Mouse (Mus musculus): ENCODE measurements around the gene Stub1.
"Not testable (repeated sequence)": the region's sequence is repeated elsewhere in the genome, so short reads cannot be mapped to it uniquely, and the experiment has no call there.

Stub1 gene

DNA sequence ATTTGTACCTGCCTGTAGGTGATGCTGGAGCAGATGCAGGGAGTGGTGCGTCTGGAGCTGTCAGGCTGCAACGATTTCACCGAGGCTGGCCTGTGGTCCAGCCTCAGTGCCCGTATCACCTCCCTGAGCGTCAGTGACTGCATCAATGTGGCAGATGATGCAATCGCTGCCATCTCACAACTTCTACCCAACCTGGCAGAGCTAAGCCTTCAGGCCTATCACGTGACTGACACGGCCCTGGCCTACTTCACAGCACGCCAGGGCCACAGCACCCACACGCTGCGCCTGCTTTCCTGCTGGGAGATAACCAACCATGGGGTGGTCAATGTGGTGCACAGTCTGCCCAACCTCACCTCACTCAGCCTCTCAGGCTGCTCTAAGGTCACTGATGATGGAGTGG, 15.5 kb downstream of the Stub1 start:
- DNase-seq: no peak

DNA sequence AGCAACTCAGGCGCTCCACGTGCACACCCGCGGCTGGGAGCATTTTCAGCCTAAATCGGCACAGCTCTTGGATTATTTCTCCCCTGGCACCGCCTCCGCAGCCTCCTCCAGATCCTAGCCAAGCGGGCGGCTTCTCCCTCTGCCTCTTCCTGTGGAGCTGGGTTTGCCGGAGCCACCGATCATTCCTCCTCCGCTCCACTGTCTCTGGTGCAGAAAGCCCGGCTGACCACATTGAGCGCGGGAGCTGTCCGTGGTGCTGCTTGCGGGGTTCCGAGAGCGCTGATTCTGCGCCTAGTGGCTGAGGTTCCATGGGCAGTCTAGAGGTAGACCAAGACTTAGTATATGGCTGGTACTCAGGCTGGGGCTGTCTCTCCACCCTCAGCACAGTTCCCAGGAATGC, 19.7 kb downstream of the Stub1 start:
- DNase-seq: peak; percentile 72 to 79

DNA sequence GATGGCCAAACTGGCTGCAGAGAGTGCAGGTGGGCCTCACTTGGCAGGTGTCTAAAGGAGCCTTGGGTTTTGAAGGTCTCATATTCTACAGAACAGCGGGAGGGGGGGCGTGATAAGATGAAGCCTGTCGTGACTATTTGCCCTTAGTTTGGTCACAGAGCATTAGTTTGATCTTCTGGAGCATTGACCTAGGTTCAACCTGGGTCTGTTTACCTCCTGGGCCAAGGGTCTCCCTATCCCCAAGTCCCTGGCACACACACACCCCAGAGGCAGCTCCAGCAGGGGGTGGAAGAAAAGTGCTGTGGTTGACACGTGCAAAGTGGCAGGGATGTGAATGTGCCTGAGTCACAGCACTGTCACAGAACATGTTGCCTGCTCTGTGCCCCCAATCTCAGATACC, 22.3 kb downstream of the Stub1 start:
- DNase-seq: no peak

DNA sequence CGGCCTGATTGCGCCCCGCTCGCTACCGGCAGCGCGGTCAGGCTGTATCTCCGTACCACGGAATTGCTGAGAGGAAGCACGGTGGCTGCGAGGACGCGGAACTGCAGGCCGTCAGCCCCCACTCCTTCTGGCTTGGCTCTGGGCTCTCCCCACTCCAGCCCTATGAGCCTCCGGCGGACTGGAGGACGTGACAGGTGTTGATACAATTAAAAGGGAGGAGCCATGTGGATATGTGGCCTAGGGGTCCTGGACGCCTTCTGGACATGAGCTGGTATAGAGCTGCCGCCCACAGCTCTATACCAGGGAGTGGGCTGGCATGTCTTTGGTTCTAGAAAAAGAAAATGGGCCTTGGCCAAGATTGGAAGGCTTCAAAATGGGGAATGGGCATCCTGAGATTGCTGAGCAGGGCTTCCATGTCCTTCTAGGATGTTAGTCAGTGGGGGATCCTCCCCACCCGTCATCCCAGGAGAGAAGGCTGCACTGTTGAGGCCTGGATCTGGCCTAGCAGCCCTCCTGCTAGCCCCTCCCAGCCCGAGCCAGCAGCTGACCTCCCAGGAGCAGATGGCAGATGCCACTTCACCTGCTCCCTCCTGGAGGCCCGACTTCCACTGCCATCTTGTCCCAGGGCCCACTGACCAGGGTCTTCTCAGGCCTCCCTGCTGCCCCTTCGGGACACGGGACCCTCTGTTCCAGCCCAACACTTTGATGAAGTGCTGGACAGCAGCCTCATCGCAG, 23.4 kb downstream of the Stub1 start:
- no peak for DNase-seq

DNA sequence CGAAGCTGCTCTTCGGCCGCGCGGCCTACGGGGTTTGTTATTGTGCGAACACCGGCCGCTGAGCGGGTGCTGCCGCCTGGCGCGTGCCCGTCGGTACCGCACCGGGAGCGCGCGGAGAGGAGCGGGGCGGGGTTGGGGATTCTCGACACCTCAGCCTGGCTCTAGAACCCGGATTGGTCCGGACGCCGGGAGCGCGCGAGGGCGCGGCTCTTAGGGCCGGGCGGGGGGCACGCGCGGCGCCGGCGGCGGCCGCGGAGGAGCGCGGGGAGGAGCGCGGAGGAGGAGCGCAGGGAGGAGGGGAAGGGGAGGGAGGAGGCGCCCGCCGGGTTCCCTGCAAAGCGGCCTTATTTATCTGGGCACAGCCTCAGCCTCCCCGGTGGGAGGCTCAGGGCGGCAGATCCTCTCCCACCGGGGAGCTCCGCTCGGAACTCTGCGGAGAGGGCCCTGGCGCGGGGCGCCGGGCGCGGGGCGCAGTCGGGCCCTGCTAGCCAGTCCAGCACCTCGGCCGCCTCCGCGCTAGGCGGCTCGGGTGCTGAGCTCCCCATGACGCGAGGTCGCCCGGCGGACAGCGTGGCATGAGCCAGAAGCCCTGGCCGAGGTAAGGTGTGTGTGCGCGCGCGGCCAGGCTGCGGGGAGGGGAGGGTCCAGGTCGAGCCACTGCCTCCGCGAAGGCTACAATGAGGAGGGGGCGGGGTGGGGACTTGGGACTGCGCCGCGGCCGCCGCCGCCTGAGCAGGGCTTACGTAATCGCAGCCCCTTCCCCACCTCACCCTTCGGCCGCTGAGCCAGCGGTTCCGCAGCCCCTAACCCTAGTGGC, 24.2 kb downstream of the Stub1 start, which contains the start of gene Fbxl16:
TSS of gene Fbxl16 (plus strand) at position 297 of the 817 bp plus-strand sequence.
- DNase-seq: peak in 1 of 2 experiments; percentile 28

DNA sequence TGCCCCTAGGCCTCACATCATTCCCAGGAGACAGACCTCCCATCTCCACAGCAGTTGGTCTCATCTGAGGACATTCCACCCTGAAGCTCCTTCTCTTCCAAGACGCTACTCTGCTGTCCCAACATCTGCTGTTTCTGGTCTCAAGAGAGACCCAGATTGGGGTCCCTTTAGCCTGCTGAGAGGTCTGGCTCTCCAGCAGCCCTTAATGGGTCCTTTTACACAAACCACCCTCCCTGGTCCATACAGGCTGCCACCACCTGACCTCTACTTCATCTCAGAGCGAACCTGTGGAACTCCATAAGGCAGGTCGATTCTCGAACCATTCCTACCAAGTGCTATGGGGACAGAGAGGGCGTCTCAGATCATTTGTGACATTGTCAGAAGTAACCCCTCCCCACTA, 25.2 kb downstream of the Stub1 start:
- DNase-seq: no peak

DNA sequence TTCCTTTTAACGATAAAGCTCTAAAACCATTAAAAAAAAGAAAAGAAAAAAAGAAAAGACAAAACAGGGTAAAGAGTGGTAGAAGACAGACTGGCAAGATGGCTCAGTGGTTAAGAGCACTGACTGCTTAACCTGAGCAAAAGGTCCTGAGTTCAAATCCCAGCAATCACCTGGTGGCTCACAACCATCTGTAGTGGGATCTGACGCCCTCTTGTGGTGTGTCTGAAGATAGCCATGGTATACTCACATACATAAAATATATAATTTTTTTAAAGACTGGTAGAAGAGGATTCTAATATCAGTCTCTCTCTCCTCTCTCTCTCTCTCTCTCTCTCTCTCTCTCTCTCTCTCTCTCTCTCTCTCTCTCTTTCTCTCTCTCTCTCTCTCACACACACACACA, 25.8 kb downstream of the Stub1 start:
- not testable (repeated sequence) for DNase-seq

DNA sequence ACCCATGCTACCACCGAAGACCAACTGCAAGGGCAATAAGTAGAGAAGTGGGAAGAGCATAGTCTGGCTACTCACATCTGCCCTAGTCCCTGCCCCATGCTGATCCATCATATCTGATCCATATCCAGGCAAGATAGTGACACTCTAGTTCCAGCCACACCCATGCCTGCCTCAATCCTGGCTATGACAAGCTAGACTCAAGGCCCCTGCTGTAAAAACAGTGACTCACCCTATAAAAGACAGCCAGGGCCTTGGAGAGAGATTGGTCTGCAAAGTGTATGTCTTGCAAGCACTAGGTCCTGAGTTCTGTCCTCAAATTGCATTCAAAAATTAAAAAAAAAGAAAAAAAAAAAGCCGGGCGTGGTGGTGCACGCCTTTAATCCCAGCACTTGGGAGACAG, 26.7 kb downstream of the Stub1 start:
- no peak for DNase-seq

DNA sequence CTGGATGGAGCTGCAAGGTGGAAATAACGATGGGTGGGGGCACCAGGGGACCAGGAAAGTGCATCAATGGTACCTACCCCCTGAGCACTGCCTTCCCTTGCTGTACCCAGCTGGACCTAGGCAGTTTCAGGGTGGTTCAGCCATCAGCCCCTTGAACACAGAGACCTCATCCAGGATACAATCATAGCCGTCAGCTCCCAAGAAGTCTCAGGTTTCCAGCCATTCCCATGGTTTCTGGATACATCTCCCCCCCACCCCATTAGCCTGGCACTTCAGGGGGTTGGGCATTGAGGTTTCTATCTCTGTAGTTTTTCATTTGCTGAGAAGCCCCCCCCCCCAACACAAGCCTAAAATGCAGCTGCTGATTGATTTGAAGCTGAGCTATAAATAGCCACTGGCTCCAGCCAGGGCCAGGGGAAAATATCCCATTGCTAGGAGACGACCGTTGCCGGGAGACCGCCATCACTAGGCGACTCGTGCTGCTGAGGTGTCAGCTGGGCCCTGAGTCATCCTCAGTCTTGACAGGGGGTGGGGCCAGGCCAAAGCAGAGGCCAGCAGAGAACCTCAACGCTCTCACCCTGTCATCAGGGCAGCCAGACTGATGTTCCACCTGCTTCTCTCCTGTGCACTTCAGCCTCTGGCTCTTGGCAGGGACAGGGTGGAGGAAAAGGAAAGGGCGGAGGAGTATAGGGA, 30.2 kb downstream of the Stub1 start:
- no peak for DNase-seq

DNA sequence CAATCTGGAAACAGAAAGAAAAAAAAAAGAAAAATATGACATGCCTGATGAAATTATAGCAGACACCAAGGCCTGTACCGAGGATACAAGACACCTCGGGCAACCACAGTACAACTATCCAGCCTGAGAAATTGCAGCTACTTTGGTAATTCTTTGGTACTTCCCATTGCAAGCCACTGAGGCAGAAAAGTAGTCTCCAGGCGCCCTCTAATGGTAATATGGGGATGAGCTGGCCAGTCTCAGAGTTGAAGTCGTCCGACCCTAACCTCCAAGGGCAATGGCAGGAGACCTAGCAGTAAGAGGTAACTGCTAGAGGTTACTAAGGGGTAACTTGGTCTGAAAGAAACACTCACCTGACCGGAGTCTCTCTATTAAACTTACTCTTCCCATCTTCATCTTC, 32.2 kb downstream of the Stub1 start:
- DNase-seq: peak; percentile 68 to 70

DNA sequence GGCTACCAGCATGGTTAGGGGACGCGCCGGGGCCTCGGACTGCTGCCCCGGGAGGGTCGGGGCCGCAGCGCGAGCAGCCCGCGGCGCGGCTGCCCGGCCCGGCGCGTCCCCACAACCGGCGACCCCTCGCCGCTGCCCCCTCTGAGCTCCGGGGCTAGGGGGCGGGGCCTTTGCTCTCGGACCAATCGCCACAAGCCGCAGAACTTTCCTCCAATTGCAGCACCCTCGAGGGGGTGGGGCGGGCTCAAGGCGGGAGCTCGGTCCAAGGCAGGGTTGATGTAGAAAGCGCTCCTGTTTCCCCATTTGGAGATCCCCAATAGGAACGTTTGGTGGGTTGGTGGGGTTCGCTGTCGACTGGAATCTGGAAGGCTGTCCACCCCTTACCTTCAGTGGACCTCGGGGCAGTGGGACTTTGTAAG, 36.2 kb downstream of the Stub1 start, which contains the start of gene Metrn:
TSS of gene Metrn (minus strand) at position 186 of the 419 bp plus-strand sequence.
- DNase-seq: peak; percentile 91 to 93

DNA sequence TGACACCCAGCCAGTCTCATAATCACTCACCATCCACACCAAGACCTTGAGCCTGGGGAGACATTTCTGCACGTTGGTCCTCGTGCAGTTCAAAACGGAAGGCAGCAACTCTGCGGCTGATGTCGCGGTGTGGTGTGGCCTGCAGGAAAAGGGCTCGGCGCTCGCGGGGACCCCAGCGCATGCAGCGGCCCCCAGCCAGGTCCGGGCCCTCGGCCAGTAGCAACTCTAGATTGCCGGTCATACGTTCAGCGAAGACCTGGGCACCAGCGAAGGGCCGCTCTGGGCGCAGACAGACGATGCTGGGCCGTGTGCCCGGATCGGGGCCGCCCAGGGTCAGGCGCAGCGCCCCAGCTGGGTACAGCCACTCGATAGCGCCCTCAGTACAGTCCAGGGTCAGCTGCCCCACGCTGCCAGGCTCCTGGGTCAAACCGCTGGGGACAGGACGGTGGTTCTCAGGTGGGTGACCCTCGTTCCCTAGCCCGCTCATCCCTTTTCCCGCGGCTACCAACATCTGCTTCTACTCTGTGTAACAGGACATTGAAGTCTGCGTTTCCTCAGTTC, 36.9 kb downstream of the Stub1 start:
- DNase-seq: peak in 1 of 2 experiments; percentile 30

DNA sequence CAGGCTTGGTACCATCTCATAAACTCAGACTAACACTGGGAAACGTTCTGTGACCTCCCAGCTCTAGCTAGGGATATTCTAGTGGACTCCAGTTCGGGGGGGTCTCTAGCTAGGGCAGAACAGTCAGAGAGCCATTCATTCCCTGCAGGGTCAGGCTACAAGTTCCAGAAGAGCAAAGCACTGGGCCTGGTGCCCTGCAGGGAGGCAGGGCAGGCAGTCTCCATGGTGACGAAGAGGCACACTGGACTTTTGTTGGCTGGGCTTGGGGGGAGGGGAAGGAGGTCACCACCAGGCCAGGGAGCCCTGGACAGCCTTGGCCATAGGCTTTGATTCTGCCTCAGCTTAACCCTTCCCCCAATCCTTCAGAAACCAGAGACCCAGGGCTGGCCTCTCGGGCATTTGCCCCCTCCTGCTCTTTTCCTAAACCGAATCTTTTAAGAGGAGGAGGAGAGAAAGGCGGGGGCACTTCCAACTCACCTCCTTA, 37.6 kb downstream of the Stub1 start, which contains the start of gene AC134908.4:
TSS of gene AC134908.4 (minus strand) at position 51 of the 484 bp plus-strand sequence.
- no peak for DNase-seq

DNA sequence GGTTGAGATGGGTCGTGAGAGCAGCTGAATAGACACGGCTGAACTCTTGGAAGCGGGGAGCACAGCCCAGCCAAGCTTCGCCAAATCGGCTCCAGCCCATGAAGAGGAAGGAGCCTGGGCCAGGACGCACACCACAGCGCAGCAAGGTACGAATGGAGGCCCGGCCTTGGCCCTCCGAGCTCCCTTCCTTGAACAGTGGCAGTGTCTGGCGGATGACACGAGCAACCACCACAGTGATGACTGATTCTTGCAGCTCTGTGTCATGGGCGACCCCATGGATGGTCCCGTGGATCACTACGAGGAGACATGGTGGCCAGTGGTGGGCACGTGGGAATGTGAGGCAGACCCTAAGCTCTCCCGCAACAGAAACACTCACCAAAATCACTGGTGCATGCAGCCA, 38.2 kb downstream of the Stub1 start:
- DNase-seq: no peak

DNA sequence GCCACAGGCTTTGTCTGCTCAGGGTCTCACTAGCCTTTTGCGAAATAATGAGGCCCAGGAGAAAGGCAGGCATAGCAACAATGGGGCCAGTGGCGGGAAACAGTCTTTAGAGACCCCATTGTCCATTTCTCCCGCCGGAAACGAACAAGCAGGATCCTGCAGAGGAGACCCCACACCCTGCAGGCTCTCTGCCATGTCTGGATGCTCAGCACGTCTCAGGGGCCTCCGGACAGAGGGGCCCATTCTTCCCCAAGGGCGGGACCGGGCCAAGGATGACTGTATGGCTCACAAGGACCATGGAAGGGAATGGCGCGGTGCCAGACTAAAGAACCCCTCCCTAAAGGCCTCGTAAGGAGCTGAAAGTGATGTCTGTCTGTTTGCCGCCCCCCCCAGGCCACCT, 39.0 kb downstream of the Stub1 start:
- DNase-seq: no peak

DNA sequence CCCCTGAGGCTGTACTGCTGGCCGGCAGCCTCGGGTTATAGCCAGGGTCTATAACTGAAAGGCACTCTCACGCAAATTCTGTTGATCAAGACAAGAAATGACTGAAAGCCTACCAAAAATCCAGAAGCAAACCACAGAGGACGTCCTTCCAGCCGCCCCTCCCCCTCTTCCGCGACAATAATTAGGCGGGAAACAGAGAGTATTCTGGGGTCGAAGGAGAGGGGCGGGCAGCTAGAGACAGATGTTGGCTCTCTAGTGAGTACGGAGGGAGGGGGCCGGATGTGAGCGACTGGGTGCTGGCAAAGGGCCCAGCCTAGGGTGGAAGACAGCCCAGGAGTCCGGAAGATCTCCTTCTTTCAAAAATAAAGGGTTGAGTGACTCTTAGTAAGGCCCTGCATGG, 40.6 kb downstream of the Stub1 start, which contains the start of gene Fam173a:
TSS of gene Fam173a (minus strand) at position 287 of the 400 bp plus-strand sequence.
- peak; percentile 83 to 88 for DNase-seq

DNA sequence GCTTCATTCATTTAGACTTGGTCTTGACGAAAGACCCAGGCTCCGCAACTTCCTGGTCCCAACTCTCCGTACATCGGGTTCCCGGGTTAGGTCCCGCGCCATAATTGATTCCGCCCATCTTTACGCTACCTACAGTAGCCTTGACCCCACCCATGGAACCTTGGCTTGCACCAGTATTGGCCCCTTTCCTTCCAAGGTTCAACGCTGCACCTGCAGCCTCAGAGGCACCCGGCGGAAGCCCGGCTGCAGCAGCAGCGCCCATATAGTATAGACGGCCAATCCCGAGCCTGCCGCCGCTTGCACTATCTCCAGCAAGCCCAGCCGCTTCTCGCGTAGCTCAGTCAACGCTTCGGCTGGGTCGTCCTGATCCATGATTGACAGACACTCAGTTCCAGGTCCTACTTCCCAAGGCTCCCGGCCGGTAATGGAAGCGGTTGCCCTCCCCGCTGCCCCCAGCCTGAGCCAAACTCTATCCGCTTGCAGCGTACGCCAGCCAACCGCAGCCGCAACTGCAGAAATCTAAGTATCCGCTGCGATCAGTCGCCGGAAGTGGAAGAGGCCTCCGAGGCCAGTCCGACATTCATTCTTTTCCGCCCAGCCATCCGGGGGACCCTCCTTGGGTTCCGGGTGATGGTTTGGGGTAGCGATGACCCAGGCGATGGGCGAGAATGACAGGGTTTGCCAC, 41.2 kb downstream of the Stub1 start:
- DNase-seq: peak; percentile 83 to 84

DNA sequence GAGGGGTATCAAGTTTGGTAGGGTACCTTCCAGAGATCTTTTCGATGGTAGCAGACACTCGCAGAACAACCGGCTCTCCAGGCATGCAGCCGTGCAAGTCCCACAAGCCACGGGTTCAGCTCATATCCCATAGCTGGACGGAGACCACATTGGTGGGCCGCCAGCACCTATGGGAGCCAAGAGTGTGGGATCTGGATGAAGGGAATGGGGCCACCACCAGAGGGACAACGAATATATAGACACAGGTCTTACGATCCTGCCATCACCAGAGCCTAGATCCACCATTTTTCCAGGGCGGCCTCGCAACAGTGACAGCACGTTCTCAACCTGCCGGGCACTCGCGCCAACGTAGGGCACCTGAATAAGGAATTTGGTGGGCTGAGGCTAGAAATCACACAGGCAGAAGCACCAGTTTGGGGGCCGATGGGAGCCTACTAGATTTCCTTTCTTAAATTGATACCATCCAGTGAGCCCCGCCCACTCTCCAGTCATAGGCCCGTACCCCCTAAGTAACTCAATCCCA, 41.8 kb downstream of the Stub1 start:
- DNase-seq: no peak

DNA sequence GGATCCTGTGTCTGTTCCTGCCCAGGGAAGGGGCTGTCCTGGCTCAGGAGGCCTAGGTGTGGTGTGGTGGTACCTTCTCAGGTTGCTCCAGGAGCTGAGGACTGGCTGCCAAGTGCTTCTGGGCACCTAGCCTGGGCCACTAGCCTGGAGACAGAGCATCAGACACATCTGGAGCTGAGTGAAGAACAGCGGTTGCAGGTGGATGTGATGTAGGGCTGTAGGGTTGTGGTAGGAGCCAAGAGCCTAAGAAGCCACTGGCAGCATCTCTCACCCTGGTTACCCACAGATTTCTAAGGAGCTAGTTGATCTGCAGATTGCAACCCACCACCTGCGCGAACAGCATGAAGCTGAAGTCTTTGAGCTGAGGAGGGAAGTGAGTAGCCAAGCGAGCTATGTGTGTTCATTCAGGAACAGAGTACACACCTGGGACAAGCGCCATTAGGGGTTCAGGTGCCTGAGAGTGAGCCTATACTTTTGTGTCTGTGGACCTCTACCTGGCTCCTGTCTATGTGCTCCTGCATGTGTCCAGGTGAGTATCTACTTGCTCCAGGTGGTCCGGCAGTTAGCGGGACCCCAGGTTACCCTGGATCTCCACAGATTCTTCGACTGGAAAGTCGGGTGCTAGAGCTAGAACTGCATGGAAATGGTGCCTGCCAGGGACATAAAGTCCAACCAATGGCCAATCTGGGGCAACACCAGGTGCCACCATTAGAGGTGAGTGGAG, 46.3 kb downstream of the Stub1 start:
- no peak for DNase-seq

DNA sequence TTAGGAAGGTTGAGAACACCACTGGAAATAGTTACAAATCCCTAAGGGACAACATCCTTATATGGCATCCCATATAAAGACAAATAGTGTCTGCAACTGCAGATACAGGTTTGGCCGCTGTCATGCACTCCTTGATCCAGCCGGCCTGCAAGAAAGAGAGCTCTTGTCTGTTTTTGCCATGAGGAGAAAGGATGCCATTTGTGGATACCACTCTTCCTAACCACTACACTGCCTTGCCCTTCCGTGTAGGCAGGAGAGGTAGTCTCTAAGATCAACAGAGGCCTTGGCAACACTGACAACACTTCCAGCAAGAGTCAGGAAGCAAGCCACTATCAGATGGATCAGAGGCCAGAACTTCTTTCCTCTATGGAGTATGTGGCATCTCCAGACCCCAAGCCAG, 46.9 kb downstream of the Stub1 start, which contains the start of gene Ccdc78:
TSS of gene Ccdc78 (plus strand) at position 301 of the 400 bp plus-strand sequence.
- DNase-seq: no peak

DNA sequence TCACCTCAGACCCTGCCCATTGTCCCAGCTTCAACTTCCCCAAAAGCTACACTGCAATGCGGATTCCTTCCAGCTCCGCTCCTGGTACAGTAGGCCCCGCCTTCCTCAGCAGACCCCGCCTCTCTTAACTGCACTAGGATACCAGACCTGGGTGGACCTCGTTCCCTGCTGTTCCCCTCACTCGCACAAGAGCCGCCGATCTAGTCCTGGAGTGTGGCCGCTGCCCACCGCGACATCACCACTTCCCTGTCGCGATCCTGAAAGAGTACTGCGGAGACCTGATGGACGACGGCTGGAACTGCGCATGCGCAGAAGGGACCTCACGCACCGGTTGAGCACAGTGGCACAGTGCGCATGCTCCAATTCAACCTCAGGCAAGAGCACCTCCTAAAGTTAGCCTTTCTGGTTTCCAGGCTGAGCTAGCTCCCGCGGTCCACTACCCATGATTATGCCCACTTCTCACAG, 47.9 kb downstream of the Stub1 start, which contains the start of gene Haghl:
TSS of gene Haghl (minus strand) at position 393 of the 465 bp plus-strand sequence.
- DNase-seq: peak; percentile 92 to 94

Measured in thymus, postnatal 36 days (tissue).